Mouse (Mus musculus) heart, postnatal 0 days (tissue): ENCODE measurements at regions not wholly inside any gene's neighbourhood (a gene's known extent, or its start where the extent isn't known, plus 50 kb on each side); places are given as distances from the start of the nearest gene placed in this dataset.

Source experiments
- ATAC-seq: fragments of 200-750 bp; cut with Nextera tagmentation; 2 replicates; pipeline ENCODE4 v1.8.0; 2017; ENCODE audit warnings: low read depth, moderate number of reproducible peaks, moderate library complexity; ENCODE audit not compliant: insufficient read depth
- DNase-seq: peaks from one replicate; pipeline ENCODE4 v3.0.0-alpha.2; 2016; ENCODE audit warnings: low spot score
- H3K27ac ChIP-seq: fragments of 300-500 bp; sonication (generic); 2 replicates; pipeline ENCODE4 v1.5.1; 2014; ENCODE audit warnings: low read depth, mild to moderate bottlenecking
- H3K27me3 ChIP-seq: fragments of 300-500 bp; sonication (generic); 2 replicates; pipeline ENCODE4 v1.6.1; 2014; ENCODE audit warnings: low read length, mixed read lengths; ENCODE audit not compliant: control insufficient read depth, insufficient read depth
- H3K36me3 ChIP-seq: fragments of 300-500 bp; sonication (generic); replicated peaks from 2 replicates; pipeline ENCODE4 v1.6.1; 2014; ENCODE audit warnings: low read length, mixed read lengths; ENCODE audit not compliant: control insufficient read depth, insufficient read depth
- H3K4me1 ChIP-seq: fragments of 300-500 bp; sonication (generic); 2 replicates; pipeline ENCODE4 v1.6.1; 2014; ENCODE audit warnings: antibody characterized with exemption; ENCODE audit not compliant: control insufficient read depth, insufficient read depth
- H3K4me2 ChIP-seq: fragments of 300-500 bp; sonication (generic); 2 replicates; pipeline ENCODE4 v1.6.1; 2014; ENCODE audit warnings: low read depth, mild to moderate bottlenecking, low read length, moderate library complexity
- H3K4me3 ChIP-seq: fragments of 300-500 bp; sonication (generic); 2 replicates; pipeline ENCODE4 v1.5.1; 2014; ENCODE audit warnings: low read depth, low read length
- H3K9ac ChIP-seq: fragments of 300-500 bp; sonication (generic); replicated peaks from 2 replicates; pipeline ENCODE4 v1.6.1; 2014; ENCODE audit warnings: low read depth, low read length, mixed read lengths
- H3K9me3 ChIP-seq: fragments of 300-500 bp; sonication (generic); replicated peaks from 2 replicates; pipeline ENCODE4 v1.6.1; 2016; ENCODE audit warnings: low read length; ENCODE audit not compliant: control insufficient read depth
- CTCF ChIP-seq: IDR thresholded peaks from 2 replicates; pipeline ENCODE4 v1.5.1; 2016; ENCODE audit warnings: antibody characterized with exemption, control low read depth, low read depth
- EP300 ChIP-seq: IDR thresholded peaks from 2 replicates; pipeline ENCODE4 v1.6.1; 2016; ENCODE audit warnings: antibody characterized with exemption, low read depth
- WGBS: fragments of 180-500 bp; shearing (Covaris S2); extraction: QIAGEN DNeasy Blood & Tissue Kit; methylation state at CpG from one replicate; pipeline ENCODE4 v1.1.7; 2014; 5-methylcytosine and 5-hydroxymethylcytosine counted together

- TF ChIP-seq EP300 (no peak), CTCF (no peak)
- DNase-seq (no peak), ATAC-seq (no peak)
- H3K27me3 ChIP-seq = no peaks in the 10 kb centered on the region
- no peak overlapping the region for H3K27ac ChIP-seq
- H3K4me1 ChIP-seq = no peaks in the 10 kb centered on the region
- H3K9me3 ChIP-seq = no peaks in the 10 kb centered on the region
- H3K9ac ChIP-seq = no peak overlapping the region
- no peak overlapping the region for H3K4me3 ChIP-seq
- no peak overlapping the region for H3K4me2 ChIP-seq
- 84% methylated on average over 15 of the region's 15 CpGs for WGBS
- no peaks in the 10 kb centered on the region for H3K36me3 ChIP-seq
Observed at GRCm38 (mm10) chr12:73479932-73480609, 66.1 kb downstream of the Tmem30b start.

- H3K4me2 ChIP-seq = no peak overlapping the region
- H3K4me1 ChIP-seq = no peaks in the 10 kb centered on the region
- H3K27ac ChIP-seq = no peak overlapping the region
- TF ChIP-seq CTCF (no peak), EP300 (no peak)
- 88% methylated on average over 4 of the region's 4 CpGs for WGBS
- no peaks in the 10 kb centered on the region for H3K27me3 ChIP-seq
- DNase-seq (no peak), ATAC-seq (no peak)
- no peak overlapping the region for H3K9ac ChIP-seq
- no peak overlapping the region for H3K4me3 ChIP-seq
- H3K36me3 ChIP-seq = no peaks in the 10 kb centered on the region
- no peaks in the 10 kb centered on the region for H3K9me3 ChIP-seq
Observed at GRCm38 (mm10) chr12:73478641-73479040, 67.6 kb downstream of the Tmem30b start.

- H3K27ac ChIP-seq = no peak overlapping the region
- no peak overlapping the region for H3K4me3 ChIP-seq
- no peaks in the 10 kb centered on the region for H3K27me3 ChIP-seq
- H3K4me2 ChIP-seq = no peak overlapping the region
- no peak for TF ChIP-seq CTCF
- TF ChIP-seq EP300 = no peak
- ATAC-seq = no peak
- H3K4me1 ChIP-seq = no peaks in the 10 kb centered on the region
- H3K36me3 ChIP-seq = no peaks in the 10 kb centered on the region
- no peak for DNase-seq
- no peak overlapping the region for H3K9ac ChIP-seq
- WGBS = 11% methylated on average over 7 of the region's 7 CpGs
- H3K9me3 ChIP-seq = no peaks in the 10 kb centered on the region
Observed at GRCm38 (mm10) chr12:73476421-73476858, 69.8 kb downstream of the Tmem30b start.

- no peaks in the 10 kb centered on the region for H3K27me3 ChIP-seq
- no peaks in the 10 kb centered on the region for H3K4me1 ChIP-seq
- H3K9ac ChIP-seq = no peak overlapping the region
- H3K4me3 ChIP-seq = no peak overlapping the region
- TF ChIP-seq CTCF (no peak), EP300 (no peak)
- no peaks in the 10 kb centered on the region for H3K9me3 ChIP-seq
- no peaks in the 10 kb centered on the region for H3K36me3 ChIP-seq
- no peak overlapping the region for H3K4me2 ChIP-seq
- no peak overlapping the region for H3K27ac ChIP-seq
- WGBS = 68% methylated on average over 3 of the region's 3 CpGs
- no peak for ATAC-seq
- DNase-seq = no peak
Observed at GRCm38 (mm10) chr12:73475774-73476173, 70.4 kb downstream of the Tmem30b start.

- DNase-seq (no peak), ATAC-seq (no peak)
- no peak overlapping the region for H3K27ac ChIP-seq
- H3K4me1 ChIP-seq = no peaks in the 10 kb centered on the region
- no peak overlapping the region for H3K4me3 ChIP-seq
- no peak overlapping the region for H3K4me2 ChIP-seq
- no peaks in the 10 kb centered on the region for H3K36me3 ChIP-seq
- no peak overlapping the region for H3K9ac ChIP-seq
- 20% methylated on average over 5 of the region's 5 CpGs for WGBS
- H3K9me3 ChIP-seq = no peaks in the 10 kb centered on the region
- H3K27me3 ChIP-seq = no peaks in the 10 kb centered on the region
- TF ChIP-seq CTCF (no peak), EP300 (no peak)
Observed at GRCm38 (mm10) chr12:73475020-73475419, 71.2 kb downstream of the Tmem30b start.

- Histone ChIP-seq H3K4me3 (no peak overlapping the region), H3K27ac (no peak overlapping the region), H3K36me3 (no peaks in the 10 kb centered on the region), H3K4me1 (no peaks in the 10 kb centered on the region), H3K27me3 (no peaks in the 10 kb centered on the region), H3K9ac (no peak overlapping the region), H3K4me2 (no peak overlapping the region), H3K9me3 (no peaks in the 10 kb centered on the region)
- TF ChIP-seq EP300 (no peak), CTCF (no peak)
- no peak for ATAC-seq
- DNase-seq = no peak
- 65% methylated on average over 4 of the region's 4 CpGs for WGBS
Observed at GRCm38 (mm10) chr12:73473111-73473510, 73.1 kb downstream of the Tmem30b start.
